Mouse (Mus musculus): ENCODE results near the gene Epha8. TPM values are rescaled to one million over a fixed set of nuclear protein-coding genes. Genes with fewer than 3 reads are reported as not detected.

Epha8 gene
- polyA plus RNA-seq, 1 experiment, result 0.15 TPM

DNA sequence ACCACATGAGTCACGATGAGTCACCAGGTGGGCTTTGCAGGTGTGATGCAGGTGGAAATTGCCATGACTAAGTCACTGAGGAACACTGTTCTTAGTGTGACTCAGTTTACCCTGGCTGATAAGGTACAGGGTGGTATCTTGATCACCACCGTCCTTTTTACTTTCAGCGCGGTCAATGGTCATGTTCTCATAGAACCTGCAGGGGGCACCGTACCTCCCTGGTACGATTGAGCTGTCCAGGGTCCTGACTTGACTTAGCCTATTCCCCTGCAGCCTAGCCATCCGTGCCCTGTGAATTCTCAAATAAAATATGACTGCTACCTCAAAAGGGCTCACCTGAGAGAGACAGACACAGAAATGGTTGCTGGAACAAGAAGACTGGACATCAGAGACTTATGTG is 49.6 kb downstream of the Epha8 start:
- Histone ChIP-seq H3K36me3 (ENCODE audit: control insufficient read depth, insufficient read depth, low read length) (no peaks in the 10 kb centered on the region), H3K27ac (ENCODE audit: insufficient read depth, low read depth, low read length) (no peak overlapping the region), H3K4me3 (ENCODE audit: low read depth, low read length) (no peak overlapping the region), H3K27me3 (ENCODE audit: control insufficient read depth, insufficient read depth, low read length) (peaks cover 13% of the 10 kb centered on the region), H3K4me1 (ENCODE audit: control insufficient read depth, insufficient read depth, insufficient read length, low read length) (no peaks in the 10 kb centered on the region)
- 12% methylated on average over 7 of the region's 7 CpGs for WGBS
- TF ChIP-seq CTCF (IDR thresholded peaks at IDR 0.05; ENCODE audit: extremely low read depth, insufficient read length, insufficient replicate concordance, low read depth, low read length), result peak; percentile 64; the same call in 1 of the 2 replicates
- TF ChIP-seq POLR2A (IDR thresholded peaks at IDR 0.05; ENCODE audit: low read depth, low read length), result no peak

DNA sequence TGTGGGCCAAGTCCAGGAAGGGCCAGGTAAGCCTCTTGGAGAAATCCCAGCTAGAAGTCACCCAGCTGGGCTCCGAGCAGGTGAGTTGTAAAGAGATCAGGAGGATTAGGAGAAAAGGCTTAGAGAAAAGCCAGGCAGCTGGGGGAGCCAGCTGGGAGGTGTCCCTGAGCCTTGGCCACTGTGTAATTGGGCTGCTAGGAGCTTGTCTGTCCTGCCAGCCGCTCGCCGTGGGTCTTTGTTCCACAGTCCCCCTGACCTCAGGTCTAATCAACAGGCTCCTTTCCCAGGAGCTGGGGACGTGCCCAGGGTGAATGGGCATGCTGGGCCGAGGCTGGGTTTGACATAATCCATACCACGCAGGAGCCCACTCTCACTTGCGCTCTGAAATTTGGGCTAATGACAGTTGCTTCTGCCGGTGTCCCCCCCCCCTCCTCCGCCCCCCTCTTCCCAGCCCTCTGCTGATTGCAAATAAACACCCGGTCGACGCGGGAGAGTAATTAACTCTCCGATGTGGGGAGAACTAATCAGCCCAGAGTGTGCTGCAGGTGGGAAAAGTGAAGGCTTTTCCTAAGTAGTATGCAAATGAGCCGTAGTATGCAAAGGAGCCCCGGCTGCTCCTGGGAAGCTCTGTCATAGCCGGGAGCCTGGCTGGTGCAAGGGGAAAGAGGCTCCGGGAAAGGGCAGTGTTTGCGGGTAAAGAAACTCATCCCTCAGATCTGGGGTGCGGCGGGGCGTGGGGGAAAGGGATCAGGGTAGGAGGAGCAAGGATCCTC is 51.7 kb downstream of the Epha8 start:
- Histone ChIP-seq H3K4me3 (ENCODE audit: low read depth, low read length) (no peak overlapping the region), H3K4me1 (ENCODE audit: control insufficient read depth, insufficient read depth, insufficient read length, low read length) (no peaks in the 10 kb centered on the region), H3K27me3 (ENCODE audit: control insufficient read depth, insufficient read depth, low read length) (peaks cover 13% of the 10 kb centered on the region), H3K27ac (ENCODE audit: insufficient read depth, low read depth, low read length) (no peak overlapping the region), H3K36me3 (ENCODE audit: control insufficient read depth, insufficient read depth, low read length) (no peaks in the 10 kb centered on the region)
- 4% methylated on average over 23 of the region's 23 CpGs for WGBS
- TF ChIP-seq CTCF (IDR thresholded peaks at IDR 0.05; ENCODE audit: extremely low read depth, insufficient read length, insufficient replicate concordance, low read depth, low read length) (no peak), POLR2A (IDR thresholded peaks at IDR 0.05; ENCODE audit: low read depth, low read length) (no peak)

DNA sequence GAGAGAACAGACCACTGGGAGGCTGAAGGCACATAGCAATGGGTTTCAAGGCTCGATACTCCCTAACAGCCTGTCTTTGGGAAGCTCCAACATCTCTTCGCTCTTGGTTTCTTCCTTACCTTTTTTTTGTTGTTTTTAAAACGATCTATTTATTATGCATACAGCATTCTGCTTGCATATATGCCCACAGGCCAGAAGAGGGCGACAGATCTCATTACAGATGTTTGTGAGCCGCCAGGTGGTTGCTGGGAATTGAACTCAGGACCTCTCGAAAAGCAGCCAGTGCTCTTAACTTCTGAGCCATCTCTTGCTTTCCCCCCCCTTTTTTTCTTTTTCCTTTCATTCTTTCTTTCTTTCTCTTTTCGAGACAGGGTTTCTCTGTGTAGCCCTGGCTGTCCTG is 57.5 kb downstream of the Epha8 start:
- Histone ChIP-seq H3K27ac (ENCODE audit: insufficient read depth, low read depth, low read length) (no peak overlapping the region), H3K4me1 (ENCODE audit: control insufficient read depth, insufficient read depth, insufficient read length, low read length) (no peaks in the 10 kb centered on the region), H3K36me3 (ENCODE audit: control insufficient read depth, insufficient read depth, low read length) (no peaks in the 10 kb centered on the region), H3K4me3 (ENCODE audit: low read depth, low read length) (no peak overlapping the region), H3K27me3 (ENCODE audit: control insufficient read depth, insufficient read depth, low read length) (no peaks in the 10 kb centered on the region)
- TF ChIP-seq POLR2A (IDR thresholded peaks at IDR 0.05; ENCODE audit: low read depth, low read length) (no peak), CTCF (IDR thresholded peaks at IDR 0.05; ENCODE audit: extremely low read depth, insufficient read length, insufficient replicate concordance, low read depth, low read length) (peak; percentile 21; the same call in 1 of the 2 replicates)
- 62% methylated on average over 7 of the region's 7 CpGs for WGBS

DNA sequence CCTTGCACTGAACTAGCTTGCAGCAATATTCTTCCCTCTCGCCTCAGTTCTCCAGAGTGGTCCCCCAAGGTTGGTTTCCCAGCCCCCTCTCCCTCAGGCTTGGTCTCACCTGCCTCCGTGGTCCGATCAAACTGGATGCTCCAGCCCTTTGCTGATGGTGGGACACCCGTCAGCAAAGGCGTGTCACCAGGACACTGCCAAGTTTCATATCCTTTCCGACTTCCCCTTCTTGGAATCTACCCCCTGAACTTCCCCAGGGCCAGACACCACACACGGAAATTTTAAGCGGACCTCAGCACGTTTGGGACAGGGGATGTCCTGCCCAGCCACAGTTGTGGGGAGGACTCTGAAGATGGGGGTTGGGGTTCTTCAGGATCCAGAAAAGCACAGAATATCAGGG is 58.0 kb downstream of the Epha8 start, which contains the start of gene C1qa:
Gene C1qa (minus strand): TSS at position 167 of the 400 bp plus-strand sequence.
- H3K27ac ChIP-seq (ENCODE audit: insufficient read depth, low read depth, low read length), result peak within 1 kb of the TSS; percentile 63
- H3K36me3 ChIP-seq (ENCODE audit: control insufficient read depth, insufficient read depth, low read length), result no peaks in the 10 kb centered on the region
- peak within 1 kb of the TSS; percentile 41 for H3K4me3 ChIP-seq (ENCODE audit: low read depth, low read length)
- TF ChIP-seq CTCF (IDR thresholded peaks at IDR 0.05; ENCODE audit: extremely low read depth, insufficient read length, insufficient replicate concordance, low read depth, low read length), result no peak
- no peak for TF ChIP-seq POLR2A (IDR thresholded peaks at IDR 0.05; ENCODE audit: low read depth, low read length)
- H3K4me1 ChIP-seq (ENCODE audit: control insufficient read depth, insufficient read depth, insufficient read length, low read length), result no peaks in the 10 kb centered on the region
- no peaks in the 10 kb centered on the region for H3K27me3 ChIP-seq (ENCODE audit: control insufficient read depth, insufficient read depth, low read length)
- 67% methylated on average over 9 of the region's 9 CpGs for WGBS

DNA sequence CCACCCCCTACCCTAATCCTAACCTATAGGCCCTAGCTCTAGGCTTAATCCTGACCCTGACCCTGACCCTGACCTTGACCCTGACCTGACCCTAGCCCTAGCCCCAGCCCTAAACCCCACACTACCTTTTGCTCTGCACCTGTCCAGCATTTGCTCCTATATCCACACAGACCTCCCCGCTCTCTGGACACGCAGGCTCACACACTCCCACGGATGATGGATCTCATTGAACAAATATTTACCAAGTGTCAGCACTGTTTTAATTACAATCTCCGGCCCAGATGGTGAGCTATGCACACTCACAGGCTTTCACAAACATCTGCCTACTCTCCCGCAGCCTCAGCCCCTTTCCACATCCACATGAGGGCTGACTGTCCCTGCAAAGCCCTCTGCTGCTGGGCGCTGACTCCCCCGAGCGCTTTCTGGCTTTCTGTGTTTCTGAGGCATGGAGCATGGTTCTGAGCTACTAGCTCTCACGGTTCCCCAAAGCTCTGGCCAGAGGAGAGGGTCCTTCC is 58.5 kb downstream of the Epha8 start:
- Histone ChIP-seq H3K36me3 (ENCODE audit: control insufficient read depth, insufficient read depth, low read length) (no peaks in the 10 kb centered on the region), H3K27me3 (ENCODE audit: control insufficient read depth, insufficient read depth, low read length) (no peaks in the 10 kb centered on the region), H3K27ac (ENCODE audit: insufficient read depth, low read depth, low read length) (peak overlapping the region; percentile 63), H3K4me1 (ENCODE audit: control insufficient read depth, insufficient read depth, insufficient read length, low read length) (no peaks in the 10 kb centered on the region), H3K4me3 (ENCODE audit: low read depth, low read length) (peak overlapping the region; percentile 41)
- TF ChIP-seq CTCF (IDR thresholded peaks at IDR 0.05; ENCODE audit: extremely low read depth, insufficient read length, insufficient replicate concordance, low read depth, low read length), result no peak
- no peak for TF ChIP-seq POLR2A (IDR thresholded peaks at IDR 0.05; ENCODE audit: low read depth, low read length)
- 38% methylated on average over 9 of the region's 9 CpGs for WGBS

DNA sequence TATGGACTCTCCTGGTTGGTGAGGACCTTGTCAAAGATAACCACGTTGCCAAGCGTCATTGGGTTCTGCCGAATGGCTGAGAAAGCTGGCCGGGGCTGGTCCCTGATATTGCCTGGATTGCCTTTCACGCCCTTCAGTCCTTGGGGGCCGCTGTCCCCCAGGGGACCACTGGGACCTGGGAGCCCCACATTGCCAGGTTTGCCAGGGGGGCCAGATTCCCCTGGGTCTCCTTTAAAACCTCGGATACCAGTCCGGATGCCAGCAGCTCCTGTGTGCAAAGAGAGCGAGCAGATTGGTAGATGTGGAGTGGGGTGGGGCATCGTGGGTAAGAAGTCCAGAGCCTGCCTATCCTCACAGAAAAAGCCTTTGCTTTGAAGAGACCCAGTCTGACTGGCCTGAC is 60.2 kb downstream of the Epha8 start:
- no peaks in the 10 kb centered on the region for H3K36me3 ChIP-seq (ENCODE audit: control insufficient read depth, insufficient read depth, low read length)
- H3K27me3 ChIP-seq (ENCODE audit: control insufficient read depth, insufficient read depth, low read length), result no peaks in the 10 kb centered on the region
- H3K4me1 ChIP-seq (ENCODE audit: control insufficient read depth, insufficient read depth, insufficient read length, low read length), result no peaks in the 10 kb centered on the region
- H3K4me3 ChIP-seq (ENCODE audit: low read depth, low read length), result peak overlapping the region; percentile 22
- 21% methylated on average over 10 of the region's 10 CpGs for WGBS
- no peak overlapping the region for H3K27ac ChIP-seq (ENCODE audit: insufficient read depth, low read depth, low read length)
- TF ChIP-seq POLR2A (IDR thresholded peaks at IDR 0.05; ENCODE audit: low read depth, low read length) (no peak), CTCF (IDR thresholded peaks at IDR 0.05; ENCODE audit: extremely low read depth, insufficient read length, insufficient replicate concordance, low read depth, low read length) (no peak)

DNA sequence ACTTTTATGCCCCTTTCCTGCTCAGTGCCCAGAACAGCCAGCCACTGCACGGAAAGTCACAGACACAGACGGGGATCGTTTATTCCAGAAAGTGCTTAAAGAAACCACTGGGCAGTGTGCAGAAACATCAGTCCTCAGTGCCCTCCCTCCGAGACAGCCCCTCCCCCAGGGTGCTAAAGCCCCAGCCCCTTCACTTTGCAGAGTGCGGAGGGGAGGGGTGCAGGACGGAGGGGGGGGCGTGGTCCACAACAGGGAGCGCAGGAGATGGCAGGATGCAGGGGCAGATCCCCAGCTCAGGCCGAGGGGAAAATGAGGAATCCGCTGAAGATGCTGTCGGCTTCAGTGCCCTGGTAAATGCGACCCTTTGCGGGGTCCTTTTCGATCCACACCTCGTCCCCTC is 60.8 kb downstream of the Epha8 start:
- no peaks in the 10 kb centered on the region for H3K36me3 ChIP-seq (ENCODE audit: control insufficient read depth, insufficient read depth, low read length)
- no peaks in the 10 kb centered on the region for H3K27me3 ChIP-seq (ENCODE audit: control insufficient read depth, insufficient read depth, low read length)
- WGBS, result 9% methylated on average over 14 of the region's 15 CpGs
- no peak for TF ChIP-seq CTCF (IDR thresholded peaks at IDR 0.05; ENCODE audit: extremely low read depth, insufficient read length, insufficient replicate concordance, low read depth, low read length)
- no peak; the same call in 1 of the 2 replicates for TF ChIP-seq POLR2A (IDR thresholded peaks at IDR 0.05; ENCODE audit: low read depth, low read length)
- H3K27ac ChIP-seq (ENCODE audit: insufficient read depth, low read depth, low read length), result no peak overlapping the region
- no peaks in the 10 kb centered on the region for H3K4me1 ChIP-seq (ENCODE audit: control insufficient read depth, insufficient read depth, insufficient read length, low read length)
- H3K4me3 ChIP-seq (ENCODE audit: low read depth, low read length), result peak overlapping the region; percentile 22

Data from small intestine, adult 2 months (tissue).